Mouse (Mus musculus): ENCODE data around the gene Rap1gap2. TPM values are rescaled to one million over a fixed set of nuclear protein-coding genes. Genes with fewer than 3 reads are reported as not detected.
A peak's percentile ranks its signal among the peaks of the same experiment; 100 is the strongest.

Gene Rap1gap2
- polyA plus RNA-seq, 1 experiment: 71.0 TPM

GRCm38 (mm10) chr11:74649095-74649646 is 38.5 kb upstream of the Rap1gap2 start, which contains the start of gene Cluh:
Gene Cluh, plus strand, starts transcription at chr11:74649495.
- Histone ChIP-seq H3K4me3 (replicated peaks; ENCODE audit: insufficient read depth, low read depth, low read length) (peak within 1 kb of the TSS; percentile 59), H3K4me1 (ENCODE audit: control insufficient read depth, insufficient read depth, low read length) (peaks cover 19% of the 10 kb centered on the region), H3K27ac (ENCODE audit: insufficient read depth, low read length) (peak within 1 kb of the TSS; percentile 68), H3K27me3 (ENCODE audit: control insufficient read depth, insufficient read depth, low read length) (no peaks in the 10 kb centered on the region)
- peak; percentile 98 to 99 for DNase-seq
- WGBS: under 1% methylated on average over 58 of the region's 58 CpGs
- TF ChIP-seq POLR2A (IDR thresholded peaks at IDR 0.05; ENCODE audit: borderline replicate concordance, insufficient read depth, low read length) (peak; percentile 54; the same call in 1 of the 2 replicates), CTCF (IDR thresholded peaks at IDR 0.05; ENCODE audit: borderline replicate concordance, insufficient read depth, low read depth, low read length) (no peak)

GRCm38 (mm10) chr11:74648676-74649075 is 38.0 kb upstream of the Rap1gap2 start:
- Histone ChIP-seq H3K4me3 (replicated peaks; ENCODE audit: insufficient read depth, low read depth, low read length) (peak overlapping the region; percentile 59), H3K27me3 (ENCODE audit: control insufficient read depth, insufficient read depth, low read length) (no peaks in the 10 kb centered on the region), H3K27ac (ENCODE audit: insufficient read depth, low read length) (peak overlapping the region; percentile 68), H3K4me1 (ENCODE audit: control insufficient read depth, insufficient read depth, low read length) (peaks cover 18% of the 10 kb centered on the region)
- WGBS: 10% methylated on average over 1 of the region's 1 CpGs
- no peak for TF ChIP-seq POLR2A (IDR thresholded peaks at IDR 0.05; ENCODE audit: borderline replicate concordance, insufficient read depth, low read length)
- no peak for TF ChIP-seq CTCF (IDR thresholded peaks at IDR 0.05; ENCODE audit: borderline replicate concordance, insufficient read depth, low read depth, low read length)
- no peak for DNase-seq

- DNase-seq: no peak
- Histone ChIP-seq H3K27ac (ENCODE audit: insufficient read depth, low read length) (no peak overlapping the region), H3K4me1 (ENCODE audit: control insufficient read depth, insufficient read depth, low read length) (peaks cover 11% of the 10 kb centered on the region), H3K4me3 (replicated peaks; ENCODE audit: insufficient read depth, low read depth, low read length) (no peak overlapping the region), H3K27me3 (ENCODE audit: control insufficient read depth, insufficient read depth, low read length) (no peaks in the 10 kb centered on the region)
- 88% methylated on average over 1 of the region's 1 CpGs for WGBS
- TF ChIP-seq POLR2A (IDR thresholded peaks at IDR 0.05; ENCODE audit: borderline replicate concordance, insufficient read depth, low read length) (no peak), CTCF (IDR thresholded peaks at IDR 0.05; ENCODE audit: borderline replicate concordance, insufficient read depth, low read depth, low read length) (no peak)
Observed at GRCm38 (mm10) chr11:74647966-74648365, 37.3 kb upstream of the Rap1gap2 start.

GRCm38 (mm10) chr11:74639628-74640027 is 28.9 kb upstream of the Rap1gap2 start:
- no peak for TF ChIP-seq POLR2A (IDR thresholded peaks at IDR 0.05; ENCODE audit: borderline replicate concordance, insufficient read depth, low read length)
- no peak for TF ChIP-seq CTCF (IDR thresholded peaks at IDR 0.05; ENCODE audit: borderline replicate concordance, insufficient read depth, low read depth, low read length)
- H3K4me3 ChIP-seq (replicated peaks; ENCODE audit: insufficient read depth, low read depth, low read length): no peak overlapping the region
- DNase-seq: no peak
- peaks cover 11% of the 10 kb centered on the region for H3K4me1 ChIP-seq (ENCODE audit: control insufficient read depth, insufficient read depth, low read length)
- 71% methylated on average over 1 of the region's 1 CpGs for WGBS
- peak overlapping the region; percentile 84; the same call in 1 of the 2 replicates for H3K27ac ChIP-seq (ENCODE audit: insufficient read depth, low read length)
- H3K27me3 ChIP-seq (ENCODE audit: control insufficient read depth, insufficient read depth, low read length): no peaks in the 10 kb centered on the region

GRCm38 (mm10) chr11:74638791-74639411 is 28.2 kb upstream of the Rap1gap2 start:
- WGBS: 3% methylated on average over 9 of the region's 9 CpGs
- Histone ChIP-seq H3K27me3 (ENCODE audit: control insufficient read depth, insufficient read depth, low read length) (no peaks in the 10 kb centered on the region), H3K4me3 (replicated peaks; ENCODE audit: insufficient read depth, low read depth, low read length) (peak overlapping the region; percentile 88), H3K27ac (ENCODE audit: insufficient read depth, low read length) (peak overlapping the region; percentile 84), H3K4me1 (ENCODE audit: control insufficient read depth, insufficient read depth, low read length) (peaks cover 11% of the 10 kb centered on the region)
- DNase-seq: peak in 1 of 2 experiments; percentile 30
- no peak for TF ChIP-seq POLR2A (IDR thresholded peaks at IDR 0.05; ENCODE audit: borderline replicate concordance, insufficient read depth, low read length)
- TF ChIP-seq CTCF (IDR thresholded peaks at IDR 0.05; ENCODE audit: borderline replicate concordance, insufficient read depth, low read depth, low read length): no peak

- TF ChIP-seq POLR2A (IDR thresholded peaks at IDR 0.05; ENCODE audit: borderline replicate concordance, insufficient read depth, low read length): peak; percentile 56
- no peak; the same call in 1 of the 2 replicates for TF ChIP-seq CTCF (IDR thresholded peaks at IDR 0.05; ENCODE audit: borderline replicate concordance, insufficient read depth, low read depth, low read length)
- under 1% methylated on average over 86 of the region's 86 CpGs for WGBS
- H3K4me1 ChIP-seq (ENCODE audit: control insufficient read depth, insufficient read depth, low read length): peaks cover 11% of the 10 kb centered on the region
Observed at GRCm38 (mm10) chr11:74637971-74638790, 27.5 kb upstream of the Rap1gap2 start.

GRCm38 (mm10) chr11:74637486-74637885 is 26.8 kb upstream of the Rap1gap2 start:
- 2% methylated on average over 8 of the region's 8 CpGs for WGBS
- Histone ChIP-seq H3K4me1 (ENCODE audit: control insufficient read depth, insufficient read depth, low read length) (peaks cover 11% of the 10 kb centered on the region), H3K27ac (ENCODE audit: insufficient read depth, low read length) (peak overlapping the region; percentile 84), H3K27me3 (ENCODE audit: control insufficient read depth, insufficient read depth, low read length) (no peaks in the 10 kb centered on the region), H3K4me3 (replicated peaks; ENCODE audit: insufficient read depth, low read depth, low read length) (peak overlapping the region; percentile 88)
- no peak for DNase-seq
- TF ChIP-seq CTCF (IDR thresholded peaks at IDR 0.05; ENCODE audit: borderline replicate concordance, insufficient read depth, low read depth, low read length): no peak
- no peak for TF ChIP-seq POLR2A (IDR thresholded peaks at IDR 0.05; ENCODE audit: borderline replicate concordance, insufficient read depth, low read length)

More at GRCm38 (mm10) chr11:74637971-74638790, 27.5 kb upstream of the Rap1gap2 start:
- Histone ChIP-seq H3K27me3 (ENCODE audit: control insufficient read depth, insufficient read depth, low read length) (no peaks in the 10 kb centered on the region), H3K4me3 (replicated peaks; ENCODE audit: insufficient read depth, low read depth, low read length) (peak overlapping the region; percentile 88), H3K27ac (ENCODE audit: insufficient read depth, low read length) (peak overlapping the region; percentile 84)
- DNase-seq: peak; percentile 87 to 88

All from cerebellum, adult 2 months (tissue).